Mouse (Mus musculus): Measurements from ENCODE around the gene Cby3. TPM values are rescaled to one million over a fixed set of nuclear protein-coding genes. Genes with fewer than 3 reads are reported as not detected.
"Not testable (repeated sequence)": the region's sequence is repeated elsewhere in the genome, so short reads cannot be mapped to it uniquely, and the experiment has no call there.

Gene Cby3
- total RNA-seq, 2 experiments from 2014 or later, result 1.7 TPM; not detected in 1

- H3K4me3 ChIP-seq, result no peak overlapping the region
- H3K27ac ChIP-seq, result no peak overlapping the region
- no peak for DNase-seq (ENCODE audit: low spot score in 2 of 2)
- TF ChIP-seq CTCF (conservative IDR thresholded peaks at IDR 0.05), result no peak
Measured at GRCm38 (mm10) chr11:50336126-50336525, 18.1 kb upstream of the Cby3 start.

GRCm38 (mm10) chr11:50336891-50337290, 17.4 kb upstream of the Cby3 start:
- Histone ChIP-seq H3K4me3 (no peak overlapping the region), H3K27ac (no peak overlapping the region)
- TF ChIP-seq CTCF (conservative IDR thresholded peaks at IDR 0.05), result no peak
- DNase-seq (ENCODE audit: low spot score in 2 of 2), result no peak

- no peak for TF ChIP-seq CTCF (conservative IDR thresholded peaks at IDR 0.05)
- no peak overlapping the region for H3K4me3 ChIP-seq
- no peak overlapping the region for H3K27ac ChIP-seq
Measured at GRCm38 (mm10) chr11:50345486-50345885, 8.8 kb upstream of the Cby3 start.

GRCm38 (mm10) chr11:50346256-50347032, 7.8 kb upstream of the Cby3 start:
- no peak for TF ChIP-seq CTCF (conservative IDR thresholded peaks at IDR 0.05)
- Histone ChIP-seq H3K4me3 (no peak overlapping the region), H3K27ac (no peak overlapping the region)
- no peak for DNase-seq (ENCODE audit: low spot score in 2 of 2)

More at GRCm38 (mm10) chr11:50345486-50345885, 8.8 kb upstream of the Cby3 start:
- DNase-seq (ENCODE audit: low spot score in 2 of 2), result no peak

DNA sequence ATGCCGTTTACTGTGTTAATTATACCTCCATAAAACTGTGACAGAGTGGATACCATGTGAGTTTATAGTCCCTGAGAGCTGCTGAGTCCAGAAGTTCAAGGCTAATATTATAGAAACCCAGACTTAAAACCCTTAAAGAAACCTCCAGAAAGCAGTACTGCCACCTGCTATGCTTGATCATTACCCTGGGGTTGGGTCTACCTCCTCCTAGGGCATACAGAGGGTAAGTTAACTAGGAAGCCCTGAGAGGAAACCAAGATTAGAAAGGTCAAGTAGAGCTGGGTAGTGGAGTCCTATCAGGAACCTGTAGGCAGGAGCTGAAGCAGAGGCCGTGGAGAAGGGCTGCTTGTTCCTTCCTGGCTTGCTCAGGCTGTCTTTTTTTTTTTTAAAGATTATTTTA, 2.1 kb upstream of the Cby3 start:
- no peak for DNase-seq (ENCODE audit: low spot score in 2 of 2)
- Histone ChIP-seq H3K27ac (no peak overlapping the region), H3K4me3 (no peak overlapping the region)
- TF ChIP-seq CTCF (conservative IDR thresholded peaks at IDR 0.05), result no peak

- no peak overlapping the region for H3K4me3 ChIP-seq
- no peak overlapping the region for H3K27ac ChIP-seq
- DNase-seq (ENCODE audit: low spot score in 2 of 2), result no peak
- TF ChIP-seq CTCF (conservative IDR thresholded peaks at IDR 0.05), result no peak
Measured at GRCm38 (mm10) chr11:50354851-50355250, 589 bp downstream of the Cby3 start.

DNA sequence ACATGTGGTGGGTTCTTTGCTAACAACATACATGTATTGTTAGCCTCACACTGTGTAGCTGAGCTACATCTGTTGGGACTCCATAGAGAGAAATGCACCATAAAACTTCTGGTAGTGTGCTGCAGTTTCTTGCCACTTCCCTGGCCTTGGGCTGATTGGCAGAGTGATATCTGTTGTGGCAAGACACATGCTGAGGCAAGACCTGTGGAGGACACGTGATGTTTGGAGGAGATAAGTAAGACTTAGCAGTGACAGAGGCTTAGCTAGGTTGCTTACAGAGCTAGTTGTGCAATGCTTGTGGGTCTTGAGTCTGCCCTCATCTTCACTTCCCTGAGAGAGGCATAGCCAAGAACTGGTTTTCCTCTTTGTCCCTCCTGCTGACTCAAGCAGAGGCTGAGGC, 1.1 kb downstream of the Cby3 start:
- Histone ChIP-seq H3K27ac (no peak overlapping the region), H3K4me3 (no peak overlapping the region)
- DNase-seq (ENCODE audit: low spot score in 2 of 2), result no peak
- TF ChIP-seq CTCF (conservative IDR thresholded peaks at IDR 0.05), result no peak

DNA sequence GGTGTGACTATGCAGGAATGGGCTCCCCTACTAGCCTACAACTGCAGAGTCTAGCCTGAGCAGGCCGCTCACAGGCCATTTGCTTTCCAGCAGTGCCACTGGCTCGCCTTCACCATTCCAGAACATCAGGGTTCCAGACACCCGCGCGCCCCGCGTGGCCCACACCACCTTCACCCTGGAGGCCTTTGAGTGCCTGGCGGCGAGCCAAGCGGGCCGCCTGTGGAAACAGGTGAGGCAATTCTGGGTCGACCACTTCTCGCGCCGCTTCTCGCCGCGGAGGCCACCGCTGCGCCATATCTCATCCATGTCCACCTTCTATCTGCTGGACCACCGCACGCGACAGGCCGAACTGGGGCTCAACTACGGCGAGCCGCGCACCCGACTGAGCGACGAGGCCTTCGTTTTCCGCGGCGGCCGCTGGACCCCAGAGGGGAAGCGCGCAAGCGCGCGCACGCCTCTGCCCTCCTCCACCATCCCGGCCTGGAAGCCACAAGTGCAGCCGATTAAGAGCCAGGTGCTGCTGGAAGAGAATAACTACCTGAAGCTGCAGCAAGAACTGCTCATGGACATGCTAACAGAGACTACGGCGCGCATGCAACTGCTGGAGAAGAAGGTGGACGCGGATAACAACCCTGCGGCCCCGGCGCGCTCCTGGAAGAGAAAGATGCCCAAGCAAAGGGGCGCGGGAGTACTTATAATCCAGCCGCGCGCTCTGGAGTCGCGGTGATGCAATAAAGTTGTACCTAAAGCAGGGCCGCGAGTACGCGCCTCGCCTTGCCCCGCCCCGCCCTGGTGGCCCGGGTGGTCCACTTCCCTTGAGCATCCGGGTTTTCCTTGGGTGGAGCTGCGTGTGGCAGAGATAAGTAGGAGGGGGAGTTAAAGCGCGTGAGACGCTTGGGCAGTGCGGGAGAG, 4.9 kb downstream of the Cby3 start:
- Histone ChIP-seq H3K27ac (peak overlapping the region; percentile 94), H3K4me3 (peak overlapping the region; percentile 82)
- no peak for TF ChIP-seq CTCF (conservative IDR thresholded peaks at IDR 0.05)
- peak; percentile 46 to 68 for DNase-seq (ENCODE audit: low spot score in 2 of 2)

DNA sequence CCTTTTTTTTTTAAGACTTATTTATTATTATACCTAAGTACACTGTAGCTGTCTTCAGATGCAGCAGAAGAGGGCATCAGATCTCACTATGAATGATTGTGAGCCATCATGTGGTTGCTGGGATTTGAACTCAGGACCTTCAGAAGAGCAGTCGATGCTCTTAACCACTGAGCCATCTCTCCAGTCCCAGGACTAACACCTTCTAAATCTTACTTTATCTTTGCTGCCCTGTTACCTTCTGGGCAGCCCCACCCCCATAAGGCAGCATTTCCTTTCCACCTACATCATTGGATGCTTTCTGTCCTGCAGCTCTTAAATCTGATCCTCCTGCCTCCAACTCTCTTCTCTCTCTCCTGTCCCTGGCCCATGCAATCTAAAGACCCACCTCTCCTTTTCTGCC, 7.0 kb downstream of the Cby3 start:
- DNase-seq (ENCODE audit: low spot score in 2 of 2); H3K27ac ChIP-seq; H3K4me3 ChIP-seq: not testable (repeated sequence)

DNA sequence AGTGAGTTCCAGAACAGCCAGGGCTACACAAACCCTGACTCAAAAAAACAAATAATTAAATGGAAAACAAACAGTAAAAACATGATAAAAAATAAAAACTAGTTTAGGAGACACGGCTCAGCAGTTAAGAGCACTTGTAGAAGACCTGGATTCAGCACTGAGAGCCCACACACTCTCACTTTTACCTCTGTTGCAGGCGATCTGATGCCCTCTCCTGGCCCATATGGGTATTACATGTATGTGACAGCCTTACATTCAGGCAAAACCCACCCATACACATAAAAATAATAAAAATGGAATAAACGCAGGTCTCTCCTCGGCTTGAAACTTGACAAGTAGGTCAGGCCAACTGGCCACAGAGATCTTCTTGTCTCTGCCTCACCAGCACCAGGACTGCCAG, 10.3 kb downstream of the Cby3 start:
- Histone ChIP-seq H3K4me3 (no peak overlapping the region), H3K27ac (no peak overlapping the region)
- DNase-seq (ENCODE audit: low spot score in 2 of 2), result peak; percentile 72 to 90
- TF ChIP-seq CTCF (conservative IDR thresholded peaks at IDR 0.05), result peak; percentile 97

DNA sequence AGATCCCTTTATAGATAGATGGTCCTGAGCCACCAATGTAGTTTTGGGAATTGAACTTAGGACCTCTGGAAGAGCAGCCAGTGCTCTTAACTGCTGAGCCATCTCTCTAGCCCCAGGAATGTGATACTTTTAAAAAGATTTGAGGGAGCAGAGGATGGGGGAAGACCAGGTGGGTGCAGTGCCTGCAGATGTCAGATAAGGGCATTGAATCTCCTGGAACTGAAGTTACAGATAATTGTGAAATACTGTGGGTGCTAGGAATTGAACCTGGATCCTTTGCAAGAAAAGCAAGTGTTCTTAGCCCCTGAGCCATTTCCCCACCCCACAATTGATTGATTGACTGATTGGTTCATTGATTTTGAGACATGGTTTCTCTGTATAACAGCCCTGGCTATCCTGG, 11.1 kb downstream of the Cby3 start:
- H3K27ac ChIP-seq, result no peak overlapping the region
- DNase-seq (ENCODE audit: low spot score in 2 of 2), result no peak
- TF ChIP-seq CTCF (conservative IDR thresholded peaks at IDR 0.05), result no peak
- H3K4me3 ChIP-seq, result no peak overlapping the region

DNA sequence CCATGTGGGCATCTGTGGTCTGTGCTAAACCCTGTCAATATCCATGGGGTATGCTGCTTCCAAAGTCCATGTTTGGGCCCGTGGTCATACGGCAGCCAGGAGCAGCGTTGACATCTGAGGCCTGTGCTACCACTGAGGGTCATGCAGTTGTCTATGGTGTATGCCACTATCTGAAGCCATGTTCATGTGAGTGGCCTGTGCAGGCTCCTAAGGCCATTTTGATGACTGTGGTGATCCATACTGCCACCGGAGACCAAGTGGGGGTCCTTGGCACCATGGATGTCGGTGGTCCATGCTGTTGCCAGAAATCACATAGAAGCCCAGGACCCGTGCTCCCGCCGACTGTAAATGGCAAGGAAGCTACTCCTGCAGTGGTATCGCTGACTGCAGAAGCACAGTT, 13.3 kb downstream of the Cby3 start:
- Histone ChIP-seq H3K27ac (no peak overlapping the region), H3K4me3 (no peak overlapping the region)
- TF ChIP-seq CTCF (conservative IDR thresholded peaks at IDR 0.05), result no peak
- no peak for DNase-seq (ENCODE audit: low spot score in 2 of 2)

DNA sequence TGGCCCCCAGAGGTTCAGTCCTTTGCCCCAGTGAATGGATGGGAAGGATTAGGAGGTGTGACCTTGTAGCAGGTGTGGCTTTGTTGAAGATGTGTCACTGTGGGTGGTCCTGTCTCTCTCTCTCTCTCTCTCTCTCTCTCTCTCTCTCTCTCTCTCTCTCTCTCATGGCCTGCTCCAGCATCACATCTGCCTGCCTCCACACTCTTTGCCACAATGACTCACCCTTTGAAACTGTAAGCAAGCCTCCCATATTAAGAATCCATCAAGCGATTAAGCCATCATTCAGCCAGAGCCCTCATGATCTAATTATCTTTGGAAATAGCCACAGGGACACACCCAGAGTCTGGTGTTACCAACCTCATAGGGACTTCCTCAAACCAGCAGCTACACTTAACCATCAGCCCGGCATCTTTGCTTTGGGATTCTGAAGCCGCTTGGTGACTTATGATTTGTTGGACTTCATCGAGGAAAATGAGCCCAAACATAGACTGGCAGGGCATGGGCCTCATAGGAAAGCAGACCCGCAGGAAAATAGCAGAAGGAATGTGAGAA, 15.2 kb downstream of the Cby3 start:
- TF ChIP-seq CTCF (conservative IDR thresholded peaks at IDR 0.05), result no peak
- Histone ChIP-seq H3K27ac (no peak overlapping the region), H3K4me3 (no peak overlapping the region)
- DNase-seq (ENCODE audit: low spot score in 2 of 2), result no peak
